Mouse (Mus musculus) right cerebral cortex, adult 2 months (tissue): ENCODE results near the gene Tenm2.

Experiments used
- DNase-seq, 2 experiments: peaks; one replicate each; pipeline ENCODE4 v3.0.0; 2021 to 2022; ENCODE audit warnings: low spot score in 2 of 2

Tenm2 gene

DNA sequence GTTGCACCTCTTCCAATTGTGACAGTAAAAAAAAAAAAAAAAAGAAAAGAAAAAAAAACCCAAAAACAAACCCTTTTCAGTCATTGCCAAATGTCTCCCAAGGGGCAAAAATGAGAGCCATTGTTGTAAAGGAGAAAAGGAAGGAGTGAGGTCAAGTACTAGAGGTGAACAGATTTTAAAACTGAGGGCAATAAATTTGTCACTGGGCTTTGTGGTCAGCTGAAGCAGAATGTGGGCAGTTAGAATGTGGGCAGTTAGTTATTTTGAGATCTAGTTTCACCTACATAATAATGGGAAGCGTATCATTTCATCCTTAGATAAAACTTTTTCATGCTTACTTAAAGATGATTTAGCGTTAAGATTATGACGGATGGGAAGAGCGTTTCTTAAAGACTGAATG is 1016.2 kb downstream of the Tenm2 start:
- no peak for DNase-seq

DNA sequence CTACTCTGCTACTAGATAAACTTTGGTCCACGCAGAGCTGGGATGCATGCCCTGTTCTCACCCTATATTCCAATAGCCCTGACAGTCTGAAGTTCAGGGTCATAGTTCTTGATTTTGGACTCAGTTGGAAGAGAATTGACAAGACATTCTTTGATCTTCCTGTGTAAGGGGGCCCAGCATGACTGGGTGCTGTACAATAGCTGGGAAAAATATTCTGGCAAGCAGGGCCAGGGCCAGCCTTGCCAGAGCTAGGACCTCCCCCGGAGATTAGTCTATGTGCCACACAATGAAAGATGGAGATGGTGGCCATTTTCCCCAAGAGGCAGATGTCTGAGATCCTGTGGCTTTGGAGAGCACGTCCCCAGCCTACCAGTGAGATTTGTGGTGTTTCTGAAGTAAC is 1021.2 kb downstream of the Tenm2 start:
- no peak for DNase-seq

DNA sequence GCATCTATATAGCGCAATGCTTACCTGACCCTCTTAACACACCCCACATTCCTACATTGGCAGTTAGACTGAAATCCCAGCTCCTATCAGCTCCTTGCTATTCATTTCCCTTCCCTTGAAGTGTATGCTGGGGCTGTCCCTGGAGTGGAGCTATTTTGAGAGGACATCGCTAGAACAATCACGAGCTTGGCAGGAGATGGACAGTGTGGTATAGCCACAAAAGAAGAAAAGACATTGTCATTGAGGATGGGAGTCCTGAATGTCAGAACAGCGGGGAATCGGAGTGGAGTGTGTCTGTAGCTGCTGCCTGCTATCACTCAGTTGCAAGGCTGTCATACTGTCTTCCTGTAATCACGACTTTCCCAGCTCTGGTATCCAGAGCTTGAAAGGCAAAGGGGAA is 1031.4 kb downstream of the Tenm2 start:
- no peak for DNase-seq

DNA sequence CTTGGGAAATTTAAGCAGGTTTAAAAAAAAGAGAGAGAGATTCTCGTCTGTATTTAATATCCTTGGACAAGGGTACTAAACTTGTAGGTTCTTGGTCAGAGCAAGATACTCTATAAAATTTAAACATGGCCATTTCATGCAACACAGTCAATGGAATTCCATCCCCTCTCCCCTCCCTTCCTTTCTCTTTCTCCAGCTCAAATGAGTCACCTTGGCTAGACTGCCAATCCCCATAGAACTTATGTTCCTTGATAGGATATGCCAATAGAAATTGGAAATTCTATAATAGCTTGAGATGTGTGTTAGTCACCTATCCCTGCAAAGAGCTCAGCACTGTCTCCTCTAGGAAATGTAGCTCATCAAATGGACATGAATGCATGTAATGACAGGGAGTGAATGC is 1031.9 kb downstream of the Tenm2 start:
- DNase-seq = no peak

DNA sequence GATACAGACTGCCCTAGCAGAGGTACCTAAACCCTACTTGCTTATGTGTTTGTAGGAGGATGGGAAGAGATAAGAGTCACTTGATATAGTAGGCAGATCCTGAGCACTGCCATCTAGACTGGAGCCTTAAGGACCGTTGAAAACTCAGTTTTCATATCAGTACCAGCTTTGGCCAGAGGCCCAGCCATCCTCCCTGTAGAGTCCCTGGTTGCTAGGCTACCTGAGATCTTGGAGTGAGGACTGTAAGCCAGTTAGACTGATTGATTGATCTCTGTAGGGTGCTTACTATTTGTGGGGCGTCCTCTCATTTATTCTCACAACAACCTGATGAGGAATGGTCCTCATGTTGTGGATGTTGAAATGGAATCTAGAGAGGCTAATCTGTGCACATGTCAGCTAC is 1041.4 kb downstream of the Tenm2 start:
- DNase-seq = no peak

DNA sequence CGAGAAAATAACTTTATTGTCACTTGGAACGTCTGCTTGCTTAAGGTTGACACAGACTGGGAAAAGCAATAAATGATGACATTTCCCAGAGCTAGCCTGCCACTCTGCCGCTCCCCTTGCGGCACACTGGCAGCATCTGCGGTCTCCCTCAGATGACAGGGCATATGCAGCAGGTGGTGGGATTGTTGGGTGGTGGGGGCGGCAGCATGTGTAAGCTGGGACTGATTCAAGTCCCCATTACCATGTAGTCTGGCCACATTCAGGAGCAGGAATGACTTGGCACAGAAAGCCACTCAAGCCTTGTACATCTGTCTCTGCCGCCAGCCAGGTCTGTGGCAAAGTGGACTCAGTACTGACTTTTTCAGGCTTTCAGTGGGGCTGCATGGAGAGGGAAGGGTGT is 1059.7 kb downstream of the Tenm2 start:
- DNase-seq = peak; percentile 54 to 65

DNA sequence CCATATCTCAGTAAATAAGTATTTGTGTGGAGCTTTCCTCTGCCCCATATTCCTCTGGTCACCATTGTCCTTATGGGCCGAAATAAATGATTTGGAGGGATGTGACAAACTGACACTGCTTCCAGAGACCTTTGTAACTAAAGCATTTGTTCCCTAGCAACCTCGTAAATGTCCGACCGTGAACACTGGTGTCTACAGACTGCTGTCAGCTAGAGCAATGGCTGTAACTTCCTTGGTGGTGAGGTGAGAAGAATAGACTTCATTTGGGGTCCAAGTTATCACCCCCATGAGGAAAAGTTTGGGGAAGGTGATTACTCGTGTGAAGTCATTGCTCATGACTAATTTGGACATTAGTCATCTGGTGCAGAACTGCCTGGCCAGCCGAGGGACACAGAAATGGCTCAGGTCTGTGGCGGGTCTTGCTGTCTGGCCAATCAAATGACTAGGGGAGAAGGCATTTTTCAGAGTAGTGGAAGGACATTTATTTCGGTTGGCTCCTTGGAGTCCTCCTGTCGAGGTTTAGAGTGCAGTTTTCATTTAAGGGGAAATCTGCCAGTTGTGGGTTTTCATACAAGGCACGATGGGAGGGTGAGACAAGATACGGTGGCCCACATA is 1062.6 kb downstream of the Tenm2 start:
- peak in 1 of 2 experiments; percentile 1 for DNase-seq

DNA sequence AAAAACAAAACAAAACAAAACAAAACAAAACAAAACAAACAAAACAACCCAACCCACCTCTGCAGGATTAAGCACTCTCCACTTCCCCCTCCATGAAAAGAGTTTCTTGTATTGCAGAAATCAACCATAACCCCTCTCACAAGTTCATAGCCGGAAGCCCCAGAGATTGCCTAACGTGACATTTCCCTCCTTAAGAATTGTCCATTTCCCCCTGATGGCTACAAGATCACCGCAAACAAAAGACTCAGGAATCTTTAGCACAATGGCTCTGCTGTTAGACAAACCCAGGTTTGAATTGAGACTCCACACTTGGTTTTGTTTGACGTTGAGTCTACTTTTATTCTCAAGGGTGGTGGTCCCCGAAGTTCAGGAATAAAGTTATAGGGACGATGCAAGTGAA is 1063.2 kb downstream of the Tenm2 start:
- DNase-seq = no peak

DNA sequence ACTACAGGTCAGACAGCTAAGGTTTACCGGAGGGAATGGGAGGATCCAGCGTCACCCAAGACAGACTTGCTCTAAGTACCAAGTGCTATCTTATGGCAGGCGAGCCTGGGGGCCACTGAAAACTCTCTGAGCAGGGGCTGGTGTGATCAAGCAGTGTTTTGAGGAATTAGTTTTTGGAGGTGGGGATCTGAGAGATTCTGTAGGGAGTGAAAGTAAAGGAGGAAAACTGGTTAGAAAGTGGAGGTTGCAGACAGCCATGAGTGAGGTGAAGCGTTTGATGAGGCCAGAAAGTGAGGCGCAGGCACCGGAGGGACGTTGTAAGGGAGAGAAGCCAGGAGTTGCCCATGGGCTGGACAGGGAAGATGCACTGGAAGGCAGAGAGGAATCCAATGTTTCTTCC is 1063.8 kb downstream of the Tenm2 start:
- DNase-seq = peak in 1 of 2 experiments; percentile 0

DNA sequence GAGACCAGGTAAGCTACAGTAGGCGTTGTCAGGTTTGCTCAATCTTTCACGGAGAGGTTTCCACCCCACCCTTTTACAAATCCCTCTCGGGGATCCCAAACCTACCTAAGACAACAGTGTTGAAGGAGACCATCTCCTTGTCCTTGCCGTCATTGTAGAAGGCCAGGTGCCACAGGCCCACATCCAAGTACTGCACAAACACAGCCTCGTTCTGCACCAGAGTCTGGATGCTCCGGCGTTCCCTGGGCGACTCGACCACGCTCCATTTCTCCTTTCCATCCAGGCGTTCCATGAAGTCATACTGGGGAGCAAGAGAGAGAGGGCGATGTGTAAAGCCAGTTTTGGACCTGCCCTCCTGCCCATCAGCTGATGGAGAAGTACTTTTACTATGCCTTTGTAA is 1064.5 kb downstream of the Tenm2 start:
- DNase-seq = no peak

DNA sequence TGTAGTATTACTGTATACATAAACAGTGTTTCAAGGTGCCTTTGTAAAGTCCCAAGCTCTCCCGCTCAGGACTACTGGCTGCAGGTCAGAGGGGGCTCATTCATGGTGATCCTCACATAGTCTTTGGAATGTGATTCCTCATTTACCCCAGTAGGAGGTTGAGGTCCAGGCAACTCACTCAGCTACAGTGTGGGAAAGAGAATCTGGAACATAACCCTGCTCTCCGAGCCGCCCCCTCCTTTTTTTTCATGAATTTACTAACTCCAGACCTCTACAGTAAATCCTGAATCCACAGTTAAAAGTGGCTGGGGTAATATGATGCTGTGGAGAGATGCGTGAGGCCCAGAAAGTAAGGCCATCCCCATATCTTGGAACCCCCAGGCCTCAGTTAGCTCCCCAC is 1066.0 kb downstream of the Tenm2 start:
- DNase-seq = no peak

DNA sequence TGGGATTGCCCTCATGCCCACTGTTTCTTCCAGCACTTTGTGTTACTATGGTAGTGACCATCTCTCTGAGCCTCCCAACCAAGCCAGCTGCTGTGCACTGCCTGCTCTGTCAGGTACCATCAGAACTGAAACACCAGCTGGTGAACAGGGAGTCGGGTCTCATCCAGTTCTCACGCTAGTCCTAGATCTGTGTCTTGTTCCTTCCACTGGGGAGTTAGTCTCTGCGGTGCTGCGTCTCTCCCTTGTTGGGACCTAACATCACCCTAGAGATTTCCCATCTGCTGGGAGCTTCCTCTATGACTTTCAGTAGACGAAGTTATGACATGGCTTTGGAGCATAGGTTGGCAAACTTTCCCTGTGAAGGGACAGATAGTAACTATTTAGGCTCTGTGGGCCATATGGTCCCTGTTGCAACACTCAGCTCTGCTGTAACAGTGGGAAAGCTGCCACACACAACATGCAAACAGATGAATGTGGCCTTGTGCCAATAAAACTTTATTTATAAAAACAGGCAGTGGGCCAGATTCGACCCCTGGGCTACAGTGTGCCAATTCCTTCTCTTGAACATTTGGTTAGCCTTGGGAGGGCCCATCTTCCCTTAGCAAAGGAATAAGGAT is 1066.7 kb downstream of the Tenm2 start:
- no peak for DNase-seq

DNA sequence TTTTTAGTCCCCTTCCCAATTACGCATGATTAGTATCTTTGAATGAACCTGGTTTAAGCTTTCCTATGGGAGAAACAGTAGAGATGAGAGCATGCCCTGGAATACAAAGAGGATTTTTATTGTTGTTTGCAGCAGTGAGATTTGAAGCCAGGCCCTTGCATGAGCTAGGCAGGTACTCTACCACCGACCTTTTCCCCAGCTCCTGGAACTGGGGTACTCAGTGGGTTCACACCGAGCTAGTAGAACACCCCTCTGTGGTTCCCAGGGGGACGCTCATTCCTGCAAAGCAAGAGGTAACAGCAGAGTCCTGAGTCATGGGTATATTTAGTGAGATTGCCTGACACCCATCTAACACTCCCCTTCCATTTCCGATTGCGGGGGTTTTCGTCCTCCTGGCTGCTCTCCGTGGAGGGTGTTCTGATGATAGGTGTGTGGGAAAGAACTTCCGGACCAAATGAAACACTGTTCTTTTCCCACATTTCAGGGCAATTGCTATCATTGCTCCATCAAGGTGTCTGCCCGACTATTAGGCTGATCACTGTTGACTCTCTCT is 1067.9 kb downstream of the Tenm2 start:
- peak in 1 of 2 experiments; percentile 30 for DNase-seq

DNA sequence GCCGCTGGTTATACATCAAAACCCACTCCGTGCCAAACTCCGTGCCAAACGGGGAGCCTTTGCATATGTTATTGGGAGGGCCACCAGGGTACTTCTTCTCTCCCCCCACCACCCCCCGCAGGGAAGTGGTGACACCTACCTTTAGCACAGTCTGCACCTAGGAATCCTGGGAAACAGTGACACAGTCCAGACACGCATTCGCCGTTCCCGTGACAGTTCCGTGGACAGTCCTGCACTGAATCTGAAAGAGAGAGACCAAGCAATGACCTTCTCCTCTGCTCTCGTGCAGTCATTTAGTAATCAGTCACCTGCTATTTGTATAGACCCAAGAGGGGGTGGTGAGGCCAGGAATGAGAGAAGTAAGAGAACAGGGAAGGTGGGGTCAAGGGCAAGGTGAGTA is 1072.2 kb downstream of the Tenm2 start:
- DNase-seq = no peak

DNA sequence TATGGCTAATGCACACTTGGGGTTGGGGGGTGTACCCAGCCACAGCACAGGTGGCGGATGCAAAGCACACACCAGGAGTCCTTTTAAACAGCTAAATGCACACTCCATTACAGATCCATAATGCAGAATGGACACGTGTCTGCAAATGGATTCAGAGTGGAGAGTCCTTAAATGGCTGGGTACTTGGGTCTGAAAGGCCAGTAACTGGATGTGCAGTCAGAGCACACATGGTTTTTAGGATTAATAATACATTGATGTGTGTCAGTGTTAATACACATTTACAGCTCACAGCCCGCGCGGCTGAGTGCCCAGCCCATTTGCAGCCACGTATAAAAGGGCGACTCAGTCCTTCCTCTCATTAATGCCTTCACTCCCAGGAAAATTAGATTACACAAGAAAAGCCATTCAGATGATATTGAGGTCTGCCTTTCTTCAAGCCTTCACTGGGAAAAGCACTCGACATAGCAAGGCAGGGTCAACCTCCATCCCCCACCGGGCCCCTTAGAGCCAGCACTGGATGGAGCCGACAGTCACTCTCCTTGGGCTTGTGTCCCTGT is 1073.9 kb downstream of the Tenm2 start:
- peak in 1 of 2 experiments; percentile 0 for DNase-seq

DNA sequence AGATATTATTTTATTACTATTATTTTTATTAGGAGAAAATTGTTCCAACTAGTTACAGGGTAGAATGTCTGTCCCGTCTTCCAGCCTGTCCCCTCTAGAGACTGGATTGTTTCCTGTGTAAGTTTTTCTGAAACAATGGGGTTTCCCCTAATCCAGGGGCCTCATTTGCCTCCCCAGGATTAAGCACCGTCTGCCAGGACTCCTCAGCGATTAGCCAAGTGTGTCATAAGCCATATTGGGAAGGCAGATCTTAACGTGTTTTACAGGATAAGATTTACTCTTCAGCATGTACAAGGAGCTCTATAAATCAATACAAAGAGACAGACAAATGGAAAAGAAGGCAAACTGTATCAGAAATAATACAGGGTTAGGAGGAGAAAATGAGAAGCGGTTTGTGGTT is 1082.3 kb downstream of the Tenm2 start:
- DNase-seq = no peak

DNA sequence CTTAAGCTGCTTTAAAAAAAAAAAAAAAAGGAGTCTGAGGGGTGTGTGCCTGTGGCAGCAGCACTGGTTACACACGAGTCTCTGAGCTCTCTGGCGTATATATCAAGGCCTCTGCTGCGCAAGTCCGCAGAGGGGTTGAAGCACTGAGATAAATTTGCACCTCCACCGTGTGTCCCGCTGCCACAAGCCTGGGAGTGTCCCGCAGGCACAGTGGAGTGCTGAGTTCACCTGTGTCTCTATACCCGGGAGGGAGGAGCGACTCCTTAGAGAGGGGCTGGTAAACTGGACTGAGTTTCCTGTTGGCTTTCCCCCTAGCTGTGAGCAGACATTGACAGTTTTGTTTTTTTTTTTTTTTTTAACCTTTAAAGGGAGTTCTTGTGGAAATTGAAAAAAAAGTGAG is 1082.8 kb downstream of the Tenm2 start:
- no peak for DNase-seq

DNA sequence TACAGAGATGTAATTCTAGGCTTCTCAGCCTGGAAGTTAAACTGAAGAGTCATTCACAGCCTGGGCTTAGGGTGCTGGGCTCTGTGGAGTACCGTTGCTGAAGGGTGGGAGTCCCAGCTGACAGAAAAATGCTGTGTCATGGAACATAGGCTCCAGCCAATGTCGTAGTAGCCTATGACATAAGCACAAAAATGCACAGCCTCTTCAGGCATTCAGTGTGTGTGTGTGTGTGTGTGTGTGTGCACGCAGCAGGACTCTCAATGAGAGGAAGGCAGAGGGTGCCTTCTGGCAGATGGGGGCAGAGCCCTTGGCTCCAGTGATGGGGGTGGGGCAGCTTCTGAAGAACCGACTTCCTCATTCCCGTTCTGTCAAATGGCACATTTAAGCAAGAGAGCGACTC is 1083.5 kb downstream of the Tenm2 start:
- no peak for DNase-seq

DNA sequence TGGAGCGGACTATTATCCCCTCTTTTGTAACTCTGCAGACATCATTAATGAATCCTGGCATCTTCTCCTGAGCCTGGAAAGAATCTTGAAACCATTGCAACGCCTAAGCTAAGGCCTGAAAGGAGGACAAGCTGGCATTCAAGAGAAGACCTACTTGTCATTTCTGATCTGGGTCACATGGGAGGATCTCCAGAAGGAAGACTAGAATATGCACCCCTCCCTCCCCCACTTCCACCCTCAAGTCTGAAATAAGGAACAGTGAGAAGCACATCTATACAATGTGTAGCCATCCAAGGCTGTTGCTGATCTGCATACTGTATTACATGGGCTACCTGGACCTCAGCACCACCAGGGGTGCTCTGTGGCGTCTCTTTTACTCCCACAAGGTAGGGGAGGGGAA is 1086.7 kb downstream of the Tenm2 start:
- no peak for DNase-seq

DNA sequence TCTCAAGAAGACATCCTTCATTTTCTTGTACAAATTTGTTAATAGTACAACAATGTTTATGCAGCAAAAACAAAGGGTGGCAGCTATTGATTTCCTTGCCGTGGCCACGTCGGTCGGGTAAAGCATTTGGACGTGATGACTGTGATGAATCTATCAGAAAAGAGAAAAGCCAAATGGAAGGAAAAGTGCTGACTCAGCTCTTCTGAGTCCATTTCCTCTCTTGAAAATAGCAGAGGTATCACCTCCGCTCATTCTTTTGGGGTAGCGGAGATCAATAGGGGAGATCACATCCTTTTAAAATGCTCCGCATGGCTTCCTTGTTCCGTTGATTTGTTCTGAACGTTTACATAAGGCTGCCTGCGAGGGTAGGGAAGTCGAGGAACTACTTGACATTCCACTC is 1090.7 kb downstream of the Tenm2 start:
- DNase-seq = no peak

DNA sequence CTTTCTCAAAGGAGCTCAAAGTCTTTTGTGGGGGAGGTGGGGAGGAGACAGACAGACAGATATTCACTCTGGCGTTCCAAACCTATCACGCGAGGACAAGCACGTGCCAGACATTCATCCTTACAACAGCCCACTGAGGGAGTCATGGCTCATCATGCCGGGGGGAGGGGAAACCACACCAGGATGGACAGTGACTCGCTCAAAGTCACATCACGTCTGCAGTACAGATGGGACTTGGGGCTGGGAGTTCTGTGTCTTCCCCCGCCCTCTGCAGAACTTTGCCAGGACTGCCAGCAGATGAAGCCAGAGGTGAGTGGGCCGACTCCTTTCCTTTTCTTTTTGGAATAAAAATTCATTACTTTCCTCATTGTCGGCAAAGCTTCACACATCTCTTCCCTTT is 1095.4 kb downstream of the Tenm2 start:
- DNase-seq = peak; percentile 44 to 49

DNA sequence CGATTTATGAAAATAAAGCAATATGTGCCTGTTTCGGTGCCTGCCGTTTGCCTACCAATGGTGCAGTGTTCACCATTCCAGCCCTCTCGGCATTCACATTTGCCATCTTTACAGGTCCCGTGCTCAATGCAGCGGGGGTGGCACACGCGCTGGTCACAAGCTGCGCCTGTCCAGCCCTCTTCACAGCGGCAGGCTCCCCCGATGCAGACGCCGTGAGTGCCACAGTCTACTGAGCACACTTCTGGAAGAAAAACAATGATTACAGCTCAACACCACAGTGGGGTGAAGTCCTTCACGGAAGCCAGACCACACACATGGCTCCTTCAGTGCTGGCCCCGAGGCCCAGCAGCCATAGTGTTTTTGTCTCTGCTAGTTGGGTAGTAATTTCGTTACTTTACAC is 1096.2 kb downstream of the Tenm2 start:
- no peak for DNase-seq

DNA sequence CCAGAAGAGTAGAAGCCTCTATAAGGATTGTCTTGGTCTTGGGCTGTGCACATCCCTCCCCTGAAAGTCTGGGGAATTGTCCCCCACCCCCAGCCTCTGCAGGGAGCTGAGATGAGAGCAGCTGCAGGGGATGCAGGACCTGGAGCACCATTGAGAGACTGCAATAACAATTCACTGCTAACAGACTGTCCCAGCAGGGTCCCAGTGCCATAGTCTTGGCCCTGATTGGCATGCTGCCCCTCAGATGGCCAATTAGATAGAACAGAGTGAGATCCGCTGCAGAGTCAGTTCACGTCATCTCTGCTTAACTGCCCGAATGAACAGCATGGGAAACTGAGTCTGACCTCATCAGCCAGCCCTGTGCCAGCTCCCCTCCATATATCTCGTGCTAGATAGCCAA is 1097.9 kb downstream of the Tenm2 start:
- DNase-seq = no peak
